Mouse (Mus musculus): ENCODE measurements around the gene Sos1.
"Not testable (repeated sequence)": the region's sequence is repeated elsewhere in the genome, so short reads cannot be mapped to it uniquely, and the experiment has no call there.

Sos1 gene

GRCm38 (mm10) chr17:80418572-80419210 lies 61.6 kb downstream of the Sos1 start:
- Histone ChIP-seq H3K36me3 (ENCODE audit: control insufficient read depth, insufficient read depth, low read length, poor library complexity, severe bottlenecking) (peaks cover 23% of the 10 kb centered on the region), H3K27me3 (ENCODE audit: control insufficient read depth, insufficient read depth, low read length, poor library complexity, severe bottlenecking) (no peaks in the 10 kb centered on the region)
- no peak for DNase-seq (ENCODE audit: low read depth, low spot score)

- peak; percentile 37 for DNase-seq (ENCODE audit: low read depth, low spot score)
- Histone ChIP-seq H3K27me3 (ENCODE audit: control insufficient read depth, insufficient read depth, low read length, poor library complexity, severe bottlenecking) (no peaks in the 10 kb centered on the region), H3K36me3 (ENCODE audit: control insufficient read depth, insufficient read depth, low read length, poor library complexity, severe bottlenecking) (peaks cover 18% of the 10 kb centered on the region; the same call in 1 of the 2 replicates)
These were observed 69.1 kb downstream of the Sos1 start for GRCm38 (mm10) chr17:80411182-80411581.

GRCm38 (mm10) chr17:80398243-80398642 lies 82.0 kb downstream of the Sos1 start:
- no peak for DNase-seq (ENCODE audit: low read depth, low spot score)
- Histone ChIP-seq H3K27me3 (ENCODE audit: control insufficient read depth, insufficient read depth, low read length, poor library complexity, severe bottlenecking) (no peaks in the 10 kb centered on the region), H3K36me3 (ENCODE audit: control insufficient read depth, insufficient read depth, low read length, poor library complexity, severe bottlenecking) (peaks cover 7% of the 10 kb centered on the region; the same call in 1 of the 2 replicates)

GRCm38 (mm10) chr17:80391423-80392403 lies 88.5 kb downstream of the Sos1 start:
- H3K36me3 ChIP-seq (ENCODE audit: control insufficient read depth, insufficient read depth, low read length, poor library complexity, severe bottlenecking) = no peaks in the 10 kb centered on the region
- DNase-seq (ENCODE audit: low read depth, low spot score) = peak; percentile 89
- H3K27me3 ChIP-seq (ENCODE audit: control insufficient read depth, insufficient read depth, low read length, poor library complexity, severe bottlenecking) = no peaks in the 10 kb centered on the region

GRCm38 (mm10) chr17:80390024-80390423 lies 90.2 kb downstream of the Sos1 start:
- no peaks in the 10 kb centered on the region for H3K36me3 ChIP-seq (ENCODE audit: control insufficient read depth, insufficient read depth, low read length, poor library complexity, severe bottlenecking)
- H3K27me3 ChIP-seq (ENCODE audit: control insufficient read depth, insufficient read depth, low read length, poor library complexity, severe bottlenecking) = no peaks in the 10 kb centered on the region

GRCm38 (mm10) chr17:80385671-80386070 lies 94.6 kb downstream of the Sos1 start:
- Histone ChIP-seq H3K36me3 (ENCODE audit: control insufficient read depth, insufficient read depth, low read length, poor library complexity, severe bottlenecking) (no peaks in the 10 kb centered on the region), H3K27me3 (ENCODE audit: control insufficient read depth, insufficient read depth, low read length, poor library complexity, severe bottlenecking) (no peaks in the 10 kb centered on the region)
- DNase-seq (ENCODE audit: low read depth, low spot score) = no peak

More at GRCm38 (mm10) chr17:80390024-80390423, 90.2 kb downstream of the Sos1 start:
- DNase-seq (ENCODE audit: low read depth, low spot score) = no peak

GRCm38 (mm10) chr17:80378386-80378785 lies 101.9 kb downstream of the Sos1 start:
- not testable (repeated sequence) for DNase-seq (ENCODE audit: low read depth, low spot score); H3K36me3 ChIP-seq (ENCODE audit: control insufficient read depth, insufficient read depth, low read length, poor library complexity, severe bottlenecking); H3K27me3 ChIP-seq (ENCODE audit: control insufficient read depth, insufficient read depth, low read length, poor library complexity, severe bottlenecking)

- DNase-seq (ENCODE audit: low read depth, low spot score) = no peak
- Histone ChIP-seq H3K36me3 (ENCODE audit: control insufficient read depth, insufficient read depth, low read length, poor library complexity, severe bottlenecking) (no peaks in the 10 kb centered on the region), H3K27me3 (ENCODE audit: control insufficient read depth, insufficient read depth, low read length, poor library complexity, severe bottlenecking) (no peaks in the 10 kb centered on the region)
These were observed 106.5 kb downstream of the Sos1 start for GRCm38 (mm10) chr17:80373726-80374096.

- no peaks in the 10 kb centered on the region for H3K27me3 ChIP-seq (ENCODE audit: control insufficient read depth, insufficient read depth, low read length, poor library complexity, severe bottlenecking)
- H3K36me3 ChIP-seq (ENCODE audit: control insufficient read depth, insufficient read depth, low read length, poor library complexity, severe bottlenecking) = no peaks in the 10 kb centered on the region
- DNase-seq (ENCODE audit: low read depth, low spot score) = peak; percentile 90
These were observed 107.1 kb downstream of the Sos1 start, which contains the start of gene Gm10190 for GRCm38 (mm10) chr17:80372989-80373725. Gm10190 (minus strand) TSS chr17:80373541.

GRCm38 (mm10) chr17:80368606-80369005 lies 111.6 kb downstream of the Sos1 start:
- H3K27me3 ChIP-seq (ENCODE audit: control insufficient read depth, insufficient read depth, low read length, poor library complexity, severe bottlenecking) = no peaks in the 10 kb centered on the region
- no peaks in the 10 kb centered on the region for H3K36me3 ChIP-seq (ENCODE audit: control insufficient read depth, insufficient read depth, low read length, poor library complexity, severe bottlenecking)
- DNase-seq (ENCODE audit: low read depth, low spot score) = peak; percentile 50

GRCm38 (mm10) chr17:80367276-80367675 lies 113.0 kb downstream of the Sos1 start:
- no peak for DNase-seq (ENCODE audit: low read depth, low spot score)
- H3K36me3 ChIP-seq (ENCODE audit: control insufficient read depth, insufficient read depth, low read length, poor library complexity, severe bottlenecking) = no peaks in the 10 kb centered on the region
- no peaks in the 10 kb centered on the region for H3K27me3 ChIP-seq (ENCODE audit: control insufficient read depth, insufficient read depth, low read length, poor library complexity, severe bottlenecking)

- H3K36me3 ChIP-seq (ENCODE audit: control insufficient read depth, insufficient read depth, low read length, poor library complexity, severe bottlenecking) = no peaks in the 10 kb centered on the region
- no peaks in the 10 kb centered on the region for H3K27me3 ChIP-seq (ENCODE audit: control insufficient read depth, insufficient read depth, low read length, poor library complexity, severe bottlenecking)
- no peak for DNase-seq (ENCODE audit: low read depth, low spot score)
These were observed 120.0 kb downstream of the Sos1 start for GRCm38 (mm10) chr17:80360245-80360644.

- Histone ChIP-seq H3K27me3 (ENCODE audit: control insufficient read depth, insufficient read depth, low read length, poor library complexity, severe bottlenecking) (no peaks in the 10 kb centered on the region), H3K36me3 (ENCODE audit: control insufficient read depth, insufficient read depth, low read length, poor library complexity, severe bottlenecking) (no peaks in the 10 kb centered on the region)
- no peak for DNase-seq (ENCODE audit: low read depth, low spot score)
These were observed 133.0 kb downstream of the Sos1 start for GRCm38 (mm10) chr17:80347234-80347633.

GRCm38 (mm10) chr17:80346591-80347125 lies 133.6 kb downstream of the Sos1 start:
- H3K36me3 ChIP-seq (ENCODE audit: control insufficient read depth, insufficient read depth, low read length, poor library complexity, severe bottlenecking) = no peaks in the 10 kb centered on the region
- DNase-seq (ENCODE audit: low read depth, low spot score) = no peak
- H3K27me3 ChIP-seq (ENCODE audit: control insufficient read depth, insufficient read depth, low read length, poor library complexity, severe bottlenecking) = no peaks in the 10 kb centered on the region

Measured in splenic B cell, adult 2 months (primary cell).